Mouse (Mus musculus): Measurements from ENCODE around the gene Art1.

Art1 gene

DNA sequence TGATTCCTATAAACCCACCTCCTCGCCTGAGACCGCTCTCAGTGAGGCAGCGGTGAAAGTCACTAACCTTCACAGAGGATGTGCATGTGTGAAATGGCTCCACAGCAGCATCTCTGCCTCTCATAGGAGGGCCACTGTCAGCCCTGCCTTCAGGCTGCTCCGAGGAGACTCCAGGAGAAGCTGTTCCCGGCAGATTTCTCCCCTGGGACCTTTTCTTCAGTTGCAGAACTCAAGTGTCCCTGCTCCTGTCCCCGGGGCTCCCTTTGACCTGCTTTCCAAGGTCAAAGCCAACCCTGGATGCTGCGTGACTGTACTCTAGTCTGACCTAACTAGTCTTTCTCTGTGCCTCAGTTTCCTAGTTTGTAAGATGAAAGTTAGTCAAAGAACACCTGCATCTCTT is 7.6 kb downstream of the Art1 start, which contains the start of gene Art5:
TSS of gene Art5 (minus strand) at position 319 of the 400 bp plus-strand sequence.
- no peak for DNase-seq (ENCODE audit: low read depth)

DNA sequence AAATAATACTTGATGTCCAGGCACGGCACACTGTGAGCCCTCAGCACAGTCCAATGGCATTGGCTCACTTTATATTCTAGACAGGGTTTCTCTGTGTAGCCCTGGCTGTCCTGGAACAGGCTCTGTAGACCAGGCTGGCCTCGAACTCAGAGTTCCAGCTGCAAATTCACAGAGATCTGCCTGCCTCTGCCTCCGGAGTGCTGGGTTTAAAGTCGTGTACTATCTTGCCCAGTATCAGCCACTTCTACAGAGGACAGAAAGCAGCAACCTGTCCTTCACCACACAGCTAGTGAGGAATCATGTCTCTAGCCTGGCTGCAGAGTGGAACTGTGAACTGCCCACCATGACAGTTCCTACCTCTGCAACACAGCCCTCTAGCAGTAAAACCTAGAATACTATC is 8.2 kb downstream of the Art1 start:
- no peak for DNase-seq (ENCODE audit: low read depth)

DNA sequence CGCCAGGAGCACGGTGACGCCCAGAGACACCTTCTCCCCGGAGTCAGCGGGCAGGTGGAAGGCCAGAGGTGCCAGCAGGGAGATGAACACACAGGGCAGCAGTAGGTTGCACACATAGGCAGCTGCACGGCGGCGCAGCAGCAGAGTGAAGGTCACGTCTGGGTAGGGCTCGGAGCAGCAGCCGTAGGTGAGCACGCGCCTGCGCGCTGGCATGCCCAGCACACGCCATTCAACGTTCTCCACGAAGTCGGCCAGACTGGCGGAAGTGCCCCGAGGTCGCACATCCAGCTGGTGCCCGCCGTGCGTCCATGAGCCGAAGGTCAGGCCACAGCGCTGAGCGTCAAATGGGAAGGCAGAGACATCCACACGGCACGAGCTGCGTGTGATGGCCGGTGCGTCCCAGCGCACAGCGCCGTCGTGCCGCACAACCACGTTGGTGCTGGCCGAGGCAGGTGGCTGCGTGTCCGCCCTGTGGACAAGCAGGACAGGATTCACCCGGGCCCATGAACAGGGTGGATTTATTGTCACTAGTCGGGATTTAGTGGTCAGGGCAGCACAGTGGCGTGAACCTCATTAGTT is 11.7 kb downstream of the Art1 start:
- DNase-seq (ENCODE audit: low read depth) = no peak

DNA sequence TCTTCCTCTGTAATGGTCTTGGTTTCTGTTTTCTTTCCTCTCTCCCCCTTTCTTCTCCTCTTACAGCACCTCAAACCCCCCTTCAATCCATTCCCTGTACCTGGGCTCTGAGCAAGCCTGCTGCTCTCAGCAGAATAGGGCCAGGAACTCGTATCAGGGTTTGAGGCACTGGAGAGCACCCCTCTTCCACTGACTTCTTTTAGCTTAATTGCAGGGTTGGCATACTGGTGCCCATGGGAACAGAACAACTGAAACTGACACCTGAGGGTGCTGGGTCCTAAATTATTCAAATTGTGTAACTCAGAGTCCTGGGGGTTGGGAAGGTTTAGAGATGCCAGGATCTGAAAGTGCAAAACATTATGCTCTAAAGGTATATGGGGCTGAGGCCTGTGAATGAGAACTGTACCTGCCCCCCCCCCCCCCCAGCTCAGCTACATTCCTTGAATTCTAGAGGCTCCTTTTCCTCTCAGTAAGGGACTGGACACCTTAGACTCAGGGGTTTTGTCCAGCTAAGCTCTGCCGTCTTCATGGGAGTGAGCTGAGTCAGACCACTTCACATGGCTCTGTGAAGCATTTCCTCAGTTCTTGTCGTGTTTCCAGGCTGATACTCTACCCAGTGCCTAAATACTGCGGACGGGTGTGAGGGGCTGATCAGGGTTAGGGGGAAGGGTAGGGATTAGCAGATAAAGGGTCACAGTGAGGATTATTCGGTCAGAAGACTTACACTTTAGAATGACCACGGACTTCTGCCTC is 15.2 kb downstream of the Art1 start, which contains the start of gene Chrna10:
TSS of gene Chrna10 (minus strand) at position 250 of the 753 bp plus-strand sequence.
- DNase-seq (ENCODE audit: low read depth) = no peak

DNA sequence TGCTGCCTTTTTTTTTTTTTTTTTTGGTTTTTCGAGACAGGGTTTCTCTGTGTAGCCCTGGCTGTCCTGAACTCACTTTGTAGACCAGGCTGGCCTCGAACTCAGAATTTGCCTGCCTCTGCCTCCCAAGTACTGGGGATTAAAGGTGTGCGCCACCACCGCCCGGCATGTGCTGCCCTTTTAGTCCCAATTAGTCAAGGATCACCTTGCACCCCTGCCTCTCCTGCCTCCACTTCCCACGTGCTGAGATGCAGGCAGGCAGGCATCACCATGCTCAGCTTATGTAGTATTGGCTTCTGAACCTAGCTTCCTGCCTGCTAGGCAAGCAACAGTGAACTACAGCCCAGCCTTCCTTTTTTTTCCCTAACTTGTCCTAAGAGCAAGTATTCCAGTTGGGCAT is 15.8 kb downstream of the Art1 start:
- no peak for DNase-seq (ENCODE audit: low read depth)

DNA sequence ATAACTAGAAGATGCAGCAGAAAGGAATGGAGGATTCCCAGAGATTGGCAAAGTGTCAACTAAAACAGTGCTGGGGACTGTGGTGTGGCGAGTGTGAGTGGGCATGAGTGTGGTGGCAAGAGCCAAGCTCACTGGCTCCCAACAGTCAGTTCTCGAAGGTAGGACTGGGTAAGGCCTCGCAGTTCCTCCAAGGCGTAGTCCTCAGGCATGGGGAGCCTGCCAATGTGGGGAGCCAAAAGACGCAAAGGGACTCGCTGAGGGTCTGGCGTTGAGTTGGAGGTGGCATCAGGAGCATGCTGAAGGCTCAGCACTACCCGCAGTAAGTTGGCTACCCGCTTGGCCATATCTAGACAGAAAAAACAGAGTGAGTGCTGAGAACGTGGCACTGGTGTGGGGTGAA is 18.8 kb downstream of the Art1 start:
- DNase-seq (ENCODE audit: low read depth) = no peak

DNA sequence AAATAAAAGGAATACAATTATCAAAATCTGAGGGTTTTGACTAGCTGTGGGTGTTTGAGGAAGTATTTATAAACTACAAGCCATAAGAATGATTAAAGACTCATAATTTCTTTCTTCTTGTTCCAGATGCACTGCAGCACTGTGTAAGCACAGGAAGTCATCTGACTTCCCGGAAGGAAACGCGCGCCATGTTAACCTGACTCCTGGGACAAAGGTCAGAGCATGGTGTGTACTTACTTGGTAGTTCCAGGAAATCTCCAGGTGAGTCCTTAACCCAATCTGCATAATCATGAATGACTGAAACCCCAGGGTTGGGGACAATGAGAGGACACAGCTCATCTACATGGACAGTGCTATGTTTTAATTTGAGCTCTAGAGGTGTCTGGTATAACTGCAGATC is 30.9 kb downstream of the Art1 start:
- no peak for DNase-seq (ENCODE audit: low read depth)

DNA sequence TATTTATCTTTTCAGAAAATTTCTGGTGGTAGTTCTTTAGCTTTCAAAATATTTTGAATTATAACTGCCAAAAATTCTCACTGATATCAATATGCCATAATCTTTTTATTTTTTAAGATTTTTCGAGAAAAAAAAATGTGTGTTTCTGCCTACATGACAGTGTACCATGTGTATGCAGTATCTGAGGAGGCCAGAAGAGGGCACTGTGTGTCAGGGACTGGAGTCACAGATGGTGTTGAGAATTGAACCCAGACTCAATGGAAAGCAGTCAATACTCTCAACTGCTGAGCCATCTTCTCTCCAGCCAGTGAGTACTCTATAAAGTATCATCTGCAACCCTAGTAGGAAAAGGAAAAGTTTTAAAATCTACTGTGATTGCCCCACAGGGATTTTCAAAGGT is 35.9 kb downstream of the Art1 start:
- peak; percentile 17 for DNase-seq (ENCODE audit: low read depth)

DNA sequence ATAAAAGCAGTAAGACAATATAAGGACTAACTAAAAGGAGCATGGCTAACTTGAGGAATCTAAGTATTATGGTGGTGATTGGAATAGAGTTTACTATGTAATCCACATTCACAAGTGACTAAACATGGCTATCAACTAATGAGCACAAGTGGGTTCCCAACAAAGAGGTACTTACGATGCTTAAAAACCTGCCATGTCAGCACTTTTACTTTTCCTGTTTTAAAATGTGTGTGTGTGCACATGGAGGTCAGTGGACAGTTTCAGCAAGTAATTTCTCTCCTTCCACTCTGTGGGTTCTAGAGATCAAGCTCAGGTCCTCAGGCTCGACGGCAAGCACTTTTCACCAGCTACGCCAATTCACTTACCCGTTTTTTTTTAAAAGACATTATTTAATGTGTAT is 36.4 kb downstream of the Art1 start:
- no peak for DNase-seq (ENCODE audit: low read depth)

DNA sequence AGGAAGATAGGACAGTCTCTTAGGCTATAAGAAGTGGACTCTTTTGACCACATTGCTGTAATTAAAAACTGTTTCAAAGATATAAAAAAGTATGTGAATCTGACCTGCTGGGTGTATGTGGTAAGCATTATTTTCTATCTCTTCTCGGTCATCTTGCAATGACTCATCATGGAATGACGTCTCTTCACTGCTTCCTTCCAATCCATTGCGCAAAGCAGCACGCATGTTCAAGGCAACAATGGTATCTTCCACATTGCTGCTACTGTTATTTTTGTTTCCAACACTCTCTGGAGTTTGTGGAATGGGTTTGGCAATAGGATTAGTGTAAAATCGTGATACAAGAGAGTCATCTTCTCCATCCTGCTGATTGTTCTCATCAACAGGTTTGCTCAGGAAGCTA is 52.1 kb downstream of the Art1 start:
- no peak for DNase-seq (ENCODE audit: low read depth)
